Mouse (Mus musculus) hindbrain, embryonic 14.5 days (tissue): ENCODE data around the gene Drc7. TPM values are rescaled to one million over a fixed set of nuclear protein-coding genes. Genes with fewer than 3 reads are reported as not detected.
A peak's percentile ranks its signal among the peaks of the same experiment; 100 is the strongest.

Source experiments
- ATAC-seq: fragments of 200-750 bp; cut with Nextera tagmentation; 2 replicates; pipeline ENCODE4 v1.8.0; 2017; ENCODE audit warnings: moderate number of reproducible peaks, mild to moderate bottlenecking, moderate TSS enrichment, moderate library complexity; ENCODE audit not compliant: low FRiP score
- DNase-seq: peaks from one replicate; pipeline ENCODE4 v3.0.0-alpha.2; 2015; ENCODE audit warnings: low spot score
- H3K27ac ChIP-seq: fragments of 300-500 bp; sonication (generic); 2 replicates; pipeline ENCODE4 v1.5.1; 2014; ENCODE audit warnings: mild to moderate bottlenecking, moderate library complexity
- H3K27me3 ChIP-seq: fragments of 300-500 bp; sonication (generic); 2 replicates; pipeline ENCODE4 v1.6.1; 2014; ENCODE audit warnings: mild to moderate bottlenecking, low read length, mixed read lengths; ENCODE audit not compliant: control insufficient read depth, insufficient read depth
- H3K36me3 ChIP-seq: fragments of 300-500 bp; sonication (generic); replicated peaks from 2 replicates; pipeline ENCODE4 v1.6.1; 2014; ENCODE audit not compliant: control insufficient read depth, insufficient read depth
- H3K4me1 ChIP-seq: fragments of 300-500 bp; sonication (generic); replicated peaks from 2 replicates; pipeline ENCODE4 v1.6.1; 2014; ENCODE audit warnings: antibody characterized with exemption, low read length, mixed read lengths; ENCODE audit not compliant: control insufficient read depth, insufficient read depth
- H3K4me2 ChIP-seq: fragments of 300-500 bp; sonication (generic); replicated peaks from 2 replicates; pipeline ENCODE4 v1.6.1; 2014; ENCODE audit warnings: mild to moderate bottlenecking, moderate library complexity
- H3K4me3 ChIP-seq: fragments of 300-500 bp; sonication (generic); replicated peaks from 2 replicates; pipeline ENCODE4 v1.5.1; 2014; ENCODE audit warnings: mild to moderate bottlenecking, low read length
- H3K9ac ChIP-seq: fragments of 300-500 bp; sonication (generic); 2 replicates; pipeline ENCODE4 v1.6.1; 2014
- H3K9me3 ChIP-seq: fragments of 300-500 bp; sonication (generic); 2 replicates; pipeline ENCODE4 v1.6.1; 2016; ENCODE audit warnings: low read length; ENCODE audit not compliant: control insufficient read depth
- WGBS: fragments of 180-500 bp; shearing (Covaris S2); extraction: QIAGEN DNeasy Blood & Tissue Kit; methylation state at CpG from one replicate; pipeline ENCODE4 v1.1.7; 2014; 5-methylcytosine and 5-hydroxymethylcytosine counted together
- polyA plus RNA-seq: library from polyadenylated mRNA; unstranded; fragments of >200 nt; fragmentation: Nextera tagmentation; extraction: Ambion mirVana; gene quantifications from 2 replicates; pipeline ENCODE4 v1.2.1, GENCODE M21; 2014

Drc7 gene
- polyA plus RNA-seq, 1 experiment from 2014 or later, result 2.3 TPM

DNA sequence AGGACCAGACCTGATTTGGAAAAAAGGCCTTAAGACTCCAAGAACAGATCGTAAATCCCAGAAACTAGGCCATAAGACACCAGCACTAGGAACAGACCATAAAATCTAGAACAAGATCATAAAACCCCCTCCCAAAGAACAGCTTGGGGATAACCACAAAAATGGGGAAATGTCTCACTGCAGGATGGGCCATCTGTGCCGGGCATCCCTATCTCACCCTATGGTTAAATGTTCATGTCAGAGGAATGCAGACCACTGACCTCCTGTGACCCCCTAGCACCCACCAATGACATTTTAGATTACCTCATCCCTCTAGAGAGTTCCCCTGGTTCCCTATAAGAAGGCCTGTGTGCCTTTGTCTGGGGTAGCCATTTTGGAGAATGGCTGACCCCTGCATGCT is 5.3 kb upstream of the Drc7 start:
- ATAC-seq, result no peak

DNA sequence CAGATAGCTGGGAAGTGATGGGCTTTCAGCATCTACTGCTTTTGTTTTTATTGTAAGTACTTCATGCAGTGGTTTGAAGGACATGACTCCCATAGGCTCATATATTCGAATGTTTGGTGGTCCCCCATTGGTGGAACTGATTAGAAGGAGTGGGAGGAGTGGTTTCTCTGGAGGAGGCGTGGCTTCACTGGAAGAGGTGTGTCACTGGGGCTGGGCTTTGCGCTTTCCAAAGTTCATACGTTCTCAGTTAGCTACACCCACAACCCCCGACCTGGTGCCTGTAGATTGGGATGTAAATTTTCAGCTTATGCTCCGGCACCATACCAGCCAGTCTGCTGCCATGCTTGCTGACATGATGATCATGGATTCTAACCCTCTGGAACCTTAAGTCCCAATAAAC is 465 bp upstream of the Drc7 start:
- H3K4me1 ChIP-seq, result no peaks in the 10 kb centered on the region
- ATAC-seq, result no peak
- DNase-seq, result no peak
- H3K36me3 ChIP-seq, result no peaks in the 10 kb centered on the region
- no peak overlapping the region for H3K9ac ChIP-seq
- H3K4me3 ChIP-seq, result no peak overlapping the region
- no peaks in the 10 kb centered on the region for H3K27me3 ChIP-seq
- no peak overlapping the region for H3K4me2 ChIP-seq
- 62% methylated on average over 6 of the region's 6 CpGs for WGBS
- no peaks in the 10 kb centered on the region for H3K9me3 ChIP-seq
- no peak overlapping the region for H3K27ac ChIP-seq

More for the DNA sequence above, 5.3 kb upstream of the Drc7 start:
- no peak overlapping the region for H3K27ac ChIP-seq
- no peaks in the 10 kb centered on the region for H3K9me3 ChIP-seq
- H3K4me1 ChIP-seq, result peaks cover 11% of the 10 kb centered on the region; the same call in 1 of the 2 replicates
- WGBS, result 83% methylated on average over 2 of the region's 2 CpGs
- no peaks in the 10 kb centered on the region for H3K36me3 ChIP-seq
- no peak overlapping the region for H3K4me3 ChIP-seq
- no peak for DNase-seq
- H3K4me2 ChIP-seq, result no peak overlapping the region
- H3K27me3 ChIP-seq, result no peaks in the 10 kb centered on the region
- H3K9ac ChIP-seq, result no peak overlapping the region

DNA sequence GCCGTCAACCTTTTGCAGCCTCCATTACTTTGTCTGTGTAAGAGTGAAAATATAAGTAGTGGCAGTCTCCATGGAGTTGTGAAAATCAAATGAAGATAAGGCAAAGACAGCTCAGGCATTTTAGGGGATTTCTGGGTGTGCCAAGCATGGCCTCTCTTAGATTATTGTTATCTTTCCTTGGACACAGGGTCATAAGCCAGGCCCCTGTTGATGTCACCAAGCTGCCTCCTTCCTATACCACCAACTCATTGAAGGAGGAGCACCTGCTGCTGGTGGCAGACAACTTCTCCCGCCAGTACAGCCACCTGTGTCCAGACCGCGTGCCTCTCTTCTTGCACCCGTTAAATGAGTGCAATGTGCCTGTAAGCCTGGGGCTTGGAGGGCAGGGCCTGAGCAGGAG is 1.5 kb downstream of the Drc7 start:
- ATAC-seq, result no peak
- Histone ChIP-seq H3K9me3 (no peaks in the 10 kb centered on the region), H3K27me3 (no peaks in the 10 kb centered on the region), H3K9ac (no peak overlapping the region), H3K36me3 (no peaks in the 10 kb centered on the region), H3K4me3 (no peak overlapping the region), H3K4me1 (no peaks in the 10 kb centered on the region), H3K27ac (no peak overlapping the region), H3K4me2 (no peak overlapping the region)
- no peak for DNase-seq
- 85% methylated on average over 5 of the region's 5 CpGs for WGBS

DNA sequence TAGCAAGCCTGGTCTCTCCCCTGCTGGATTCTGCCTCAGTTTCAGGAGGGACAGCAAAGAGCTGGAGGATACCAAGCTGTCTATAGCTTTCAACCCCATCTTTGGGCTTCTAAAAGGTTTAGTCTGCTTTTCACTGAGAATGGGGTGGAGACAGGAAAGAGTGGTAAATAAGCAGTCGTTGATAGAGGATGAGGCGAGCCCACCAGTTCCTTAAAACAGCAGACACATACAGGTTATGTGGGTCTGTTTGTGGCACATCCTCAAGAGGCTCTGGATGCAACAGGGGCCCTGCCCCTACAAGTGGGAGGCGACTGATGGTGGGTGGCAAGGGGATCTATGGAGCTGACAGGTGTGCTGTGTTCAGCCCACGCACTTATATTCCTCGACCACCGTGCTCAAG is 3.8 kb downstream of the Drc7 start:
- Histone ChIP-seq H3K9ac (no peak overlapping the region), H3K4me3 (no peak overlapping the region), H3K9me3 (no peaks in the 10 kb centered on the region), H3K4me2 (no peak overlapping the region), H3K36me3 (no peaks in the 10 kb centered on the region), H3K27me3 (no peaks in the 10 kb centered on the region), H3K4me1 (no peaks in the 10 kb centered on the region), H3K27ac (no peak overlapping the region)
- 84% methylated on average over 6 of the region's 6 CpGs for WGBS
- DNase-seq (no peak), ATAC-seq (no peak)

DNA sequence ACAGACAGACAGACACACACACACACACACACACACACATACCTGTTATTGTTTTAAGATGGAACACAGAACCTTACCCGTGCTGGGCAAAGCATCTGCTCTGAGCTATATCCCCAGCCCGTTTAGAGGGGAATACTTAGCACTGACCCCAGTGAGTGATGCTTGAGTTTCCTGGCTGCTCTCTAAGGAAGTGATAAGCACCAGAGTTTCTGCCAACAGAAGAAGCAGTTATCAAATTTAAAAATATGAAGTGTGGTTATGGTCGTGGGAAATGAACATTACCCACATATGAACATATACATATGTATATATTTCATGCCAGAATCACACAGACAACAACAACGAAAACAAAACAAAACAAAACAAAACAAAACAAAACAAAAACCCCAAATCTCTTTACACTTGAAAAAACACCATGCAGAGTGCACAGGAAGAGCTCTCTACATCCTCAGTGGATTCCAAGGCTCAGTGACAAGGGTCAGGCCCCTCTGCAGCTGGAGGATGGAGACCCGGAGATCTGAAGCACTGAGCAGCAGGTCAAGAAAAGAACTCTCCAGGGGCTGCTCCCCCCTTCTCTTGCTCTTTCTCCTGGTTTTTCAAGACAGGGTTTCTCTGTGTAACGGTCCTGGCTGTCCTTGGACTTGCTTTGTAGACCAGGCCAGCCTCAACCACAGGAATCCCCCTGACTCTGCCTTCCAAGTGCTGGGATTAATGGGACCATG is 5.1 kb downstream of the Drc7 start:
- no peak for DNase-seq
- no peak for ATAC-seq
- 63% methylated on average over 6 of the region's 6 CpGs for WGBS
- Histone ChIP-seq H3K27ac (no peak overlapping the region), H3K27me3 (no peaks in the 10 kb centered on the region), H3K9me3 (no peaks in the 10 kb centered on the region), H3K9ac (no peak overlapping the region), H3K4me1 (no peaks in the 10 kb centered on the region), H3K36me3 (no peaks in the 10 kb centered on the region), H3K4me2 (no peak overlapping the region), H3K4me3 (no peak overlapping the region)

DNA sequence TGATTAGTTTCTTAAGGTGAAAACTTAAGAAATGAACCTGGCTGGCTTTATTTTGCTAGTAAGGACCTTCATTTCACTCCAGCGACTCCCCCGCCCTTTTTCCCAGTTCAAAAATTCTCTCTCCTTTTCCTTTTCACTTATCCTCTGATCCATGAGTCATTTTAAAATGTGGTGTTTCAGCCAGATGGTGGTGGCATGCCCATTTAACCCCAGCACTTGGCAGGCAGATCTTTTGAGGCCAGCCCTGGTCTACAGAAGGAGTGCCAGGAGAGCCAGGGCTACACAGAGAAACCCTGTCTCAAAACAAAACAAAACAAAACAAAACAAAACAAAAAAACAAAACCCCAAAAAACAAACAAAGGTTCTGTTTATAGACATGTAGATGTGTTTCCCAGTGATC is 9.6 kb downstream of the Drc7 start:
- H3K36me3 ChIP-seq, result no peaks in the 10 kb centered on the region
- DNase-seq (no peak), ATAC-seq (no peak)
- H3K4me1 ChIP-seq, result no peaks in the 10 kb centered on the region
- H3K4me3 ChIP-seq, result no peak overlapping the region
- no peak overlapping the region for H3K9ac ChIP-seq
- WGBS, result 95% methylated on average over 2 of the region's 2 CpGs
- no peaks in the 10 kb centered on the region for H3K9me3 ChIP-seq
- H3K27me3 ChIP-seq, result no peaks in the 10 kb centered on the region
- H3K4me2 ChIP-seq, result no peak overlapping the region
- H3K27ac ChIP-seq, result no peak overlapping the region

DNA sequence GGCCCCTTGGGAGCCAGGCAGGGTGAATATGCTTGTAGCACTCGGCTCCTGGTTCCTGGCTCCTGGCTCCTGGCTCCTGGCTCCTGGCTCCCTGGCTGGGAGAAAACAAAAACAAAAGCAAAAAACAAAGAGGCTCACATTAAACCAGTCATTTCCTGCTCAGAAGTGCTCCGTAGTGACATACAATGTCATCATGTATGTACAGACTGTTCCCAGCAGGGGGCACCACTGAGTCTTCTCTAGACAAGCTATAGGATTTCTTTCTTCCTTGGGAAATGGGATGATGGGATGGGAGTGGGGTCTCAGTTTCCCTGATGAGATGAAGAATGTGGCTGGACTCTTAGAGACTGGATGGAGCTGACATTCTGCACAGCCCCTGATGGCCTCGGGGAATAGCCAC is 12.7 kb downstream of the Drc7 start:
- Histone ChIP-seq H3K36me3 (no peaks in the 10 kb centered on the region), H3K4me3 (no peak overlapping the region), H3K4me1 (no peaks in the 10 kb centered on the region), H3K27ac (no peak overlapping the region), H3K9me3 (no peaks in the 10 kb centered on the region), H3K9ac (no peak overlapping the region), H3K27me3 (no peaks in the 10 kb centered on the region), H3K4me2 (no peak overlapping the region)
- ATAC-seq, result no peak
- WGBS, result 52% methylated on average over 3 of the region's 3 CpGs
- peak; percentile 28 for DNase-seq

DNA sequence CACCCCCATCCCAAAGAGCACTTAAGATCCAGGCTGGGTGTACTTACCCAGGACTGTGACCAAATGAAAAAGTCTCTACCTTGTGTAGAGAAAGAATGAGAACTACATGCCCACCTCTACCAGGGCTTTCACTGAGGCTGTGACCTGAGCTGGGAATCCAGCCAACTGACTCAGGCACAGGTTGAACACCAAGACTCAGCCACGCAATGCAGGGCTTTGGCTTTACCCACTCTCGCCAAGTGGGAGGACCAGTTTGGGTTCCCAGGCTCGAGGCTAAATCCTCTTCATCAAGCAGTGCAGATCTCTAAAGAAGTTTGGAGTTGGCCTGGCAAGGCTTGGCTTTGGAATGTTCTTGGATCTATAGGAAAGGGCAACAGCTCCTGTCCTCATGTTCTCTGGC is 20.6 kb downstream of the Drc7 start:
- Histone ChIP-seq H3K9me3 (no peaks in the 10 kb centered on the region), H3K27ac (no peak overlapping the region), H3K9ac (no peak overlapping the region), H3K27me3 (no peaks in the 10 kb centered on the region), H3K4me2 (no peak overlapping the region), H3K36me3 (no peaks in the 10 kb centered on the region), H3K4me1 (0 out of 2 replicates have a peak, but pooled peaks cover 5% of the 10 kb centered on the region), H3K4me3 (no peak overlapping the region)
- 81% methylated on average over 3 of the region's 3 CpGs for WGBS
- DNase-seq (no peak), ATAC-seq (no peak)

DNA sequence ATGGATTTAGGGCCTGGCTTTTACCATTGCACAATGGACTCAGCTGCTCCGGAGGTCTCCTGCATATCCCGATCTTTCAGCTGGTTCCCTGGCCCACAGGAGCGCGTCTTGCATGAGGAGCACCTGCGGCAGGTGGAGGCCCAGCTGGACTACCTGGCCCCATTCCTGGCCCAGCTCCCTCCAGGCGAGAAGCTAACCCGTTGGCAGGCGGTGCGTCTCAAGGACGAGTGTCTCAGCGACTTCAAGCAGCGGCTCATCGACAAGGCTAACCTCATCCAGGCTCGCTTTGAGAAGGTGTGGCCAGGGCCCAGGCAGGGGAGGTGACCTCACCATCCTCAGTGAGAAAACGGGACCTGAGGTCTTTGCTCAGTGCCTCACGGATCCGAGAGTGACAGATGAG is 21.2 kb downstream of the Drc7 start:
- WGBS, result 84% methylated on average over 17 of the region's 17 CpGs
- Histone ChIP-seq H3K4me3 (no peak overlapping the region), H3K27ac (no peak overlapping the region), H3K27me3 (no peaks in the 10 kb centered on the region), H3K36me3 (no peaks in the 10 kb centered on the region), H3K9me3 (no peaks in the 10 kb centered on the region), H3K4me2 (no peak overlapping the region), H3K4me1 (0 out of 2 replicates have a peak, but pooled peaks cover 5% of the 10 kb centered on the region), H3K9ac (no peak overlapping the region)
- ATAC-seq (no peak), DNase-seq (no peak)

DNA sequence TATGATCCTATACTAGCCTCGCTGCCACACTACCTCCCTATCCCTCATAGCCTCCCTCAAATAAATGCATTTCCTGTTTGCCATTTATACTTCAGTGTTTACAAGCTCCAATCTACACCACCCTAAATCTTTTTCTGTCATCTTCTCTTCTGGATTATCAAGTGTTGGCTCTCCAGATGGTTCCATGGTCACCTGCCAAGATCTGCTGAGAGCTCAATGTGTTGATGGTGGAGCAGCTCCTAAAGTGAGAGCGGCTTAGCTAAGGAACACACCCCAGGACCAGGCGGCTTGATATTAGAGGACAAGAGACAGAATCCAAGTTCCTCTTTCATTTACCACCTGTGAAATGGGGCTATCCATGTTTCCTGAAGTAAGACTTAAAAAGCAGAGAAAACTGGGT is 23.2 kb downstream of the Drc7 start:
- no peaks in the 10 kb centered on the region for H3K27me3 ChIP-seq
- no peaks in the 10 kb centered on the region for H3K9me3 ChIP-seq
- 79% methylated on average over 3 of the region's 3 CpGs for WGBS
- DNase-seq, result no peak
- no peaks in the 10 kb centered on the region for H3K36me3 ChIP-seq
- no peak for ATAC-seq
- no peak overlapping the region for H3K4me2 ChIP-seq
- no peak overlapping the region for H3K9ac ChIP-seq
- H3K27ac ChIP-seq, result no peak overlapping the region
- no peak overlapping the region for H3K4me3 ChIP-seq
- H3K4me1 ChIP-seq, result peaks cover 14% of the 10 kb centered on the region
